Mouse (Mus musculus): Measurements from ENCODE around the gene Slc22a4. TPM values are rescaled to one million over a fixed set of nuclear protein-coding genes. Genes with fewer than 3 reads are reported as not detected.

The Slc22a4 gene
- total and polyA plus RNA-seq, 3 experiments, result 5.1 to 5.6 (median 5.5) TPM

Other genes starting within 250 kb of the Slc22a4 start
- 1 to 10 TPM; 2.6 TPM for gene Gm12216, start 168.8 kb downstream of the Slc22a4 start, total RNA-seq (2021)
- gene Gm12216, start 168.8 kb downstream of the Slc22a4 start, polyA plus RNA-seq (2012; rRNA removed), result 4.4 and 5.5 TPM in 2 replicates
- gene Slc22a5, start 136.4 kb downstream of the Slc22a4 start, total RNA-seq (2021), result 10 to 100 TPM; 20.9 to 23.7 TPM
- 21.6 and 31.4 TPM in 2 replicates for gene Slc22a5, start 136.4 kb downstream of the Slc22a4 start, polyA plus RNA-seq (2012; rRNA removed)
- 1 to 10 TPM; 1.3 to 1.5 TPM for gene Slc22a21, start 47.8 kb downstream of the Slc22a4 start, total RNA-seq (2021)
- gene Slc22a21, start 47.8 kb downstream of the Slc22a4 start, polyA plus RNA-seq (2012; rRNA removed), result 0.61 and 1.1 TPM in 2 replicates
- gene Pdlim4, start 40.9 kb upstream of the Slc22a4 start, total RNA-seq (2021), result 10 to 100 TPM; 30.8 to 33.8 TPM
- gene Pdlim4, start 40.9 kb upstream of the Slc22a4 start, polyA plus RNA-seq (2012; rRNA removed), result 57.6 and 58.2 TPM in 2 replicates
- gene P4ha2, start 72.0 kb upstream of the Slc22a4 start, total RNA-seq (2021), result 10 to 100 TPM; 59.9 to 63.6 TPM
- gene P4ha2, start 72.0 kb upstream of the Slc22a4 start, polyA plus RNA-seq (2012; rRNA removed), result 37.4 and 62.3 TPM in 2 replicates
- not detected for gene Csf2, start 221.6 kb upstream of the Slc22a4 start, total RNA-seq (2021)
- gene Csf2, start 221.6 kb upstream of the Slc22a4 start, polyA plus RNA-seq (2012; rRNA removed), result not detected in 2 replicates
- gene Il3, start 239.2 kb upstream of the Slc22a4 start, total RNA-seq (2021), result not detected
- gene Il3, start 239.2 kb upstream of the Slc22a4 start, polyA plus RNA-seq (2012; rRNA removed), result not detected in 2 replicates